Mouse (Mus musculus) granulocyte monocyte progenitor cell, adult 5-6 weeks (primary cell): ENCODE data around the gene Hist4h4. TPM values are rescaled to one million over a fixed set of nuclear protein-coding genes. Genes with fewer than 3 reads are reported as not detected.

Experiments used
- ATAC-seq: replicated peaks from 2 replicates; pipeline ENCODE4 v1.8.0; 2016; ENCODE audit warnings: mild to moderate bottlenecking, moderate TSS enrichment, inconsistent platforms; ENCODE audit not compliant: poor library complexity, severe bottlenecking
- total RNA-seq, 2 experiments: library from RNA; stranded (forward) in 1 of 2; stranded (reverse) in 1 of 2; fragments of 200-712, 200-1000 nt in 1 of 2; fragments of >200 nt in 1 of 2; fragmentation: Nextera tagmentation in 1 of 2; gene quantifications; 2 replicates each; pipeline ENCODE4 v1.2.3; 2014 to 2017

Gene Hist4h4
- 7.0 and 20.7 TPM in 2 replicates for total RNA-seq (2014; fragmentation: Nextera tagmentation)
- 46.7 and 58.9 TPM in 2 replicates for total RNA-seq (2017)

DNA sequence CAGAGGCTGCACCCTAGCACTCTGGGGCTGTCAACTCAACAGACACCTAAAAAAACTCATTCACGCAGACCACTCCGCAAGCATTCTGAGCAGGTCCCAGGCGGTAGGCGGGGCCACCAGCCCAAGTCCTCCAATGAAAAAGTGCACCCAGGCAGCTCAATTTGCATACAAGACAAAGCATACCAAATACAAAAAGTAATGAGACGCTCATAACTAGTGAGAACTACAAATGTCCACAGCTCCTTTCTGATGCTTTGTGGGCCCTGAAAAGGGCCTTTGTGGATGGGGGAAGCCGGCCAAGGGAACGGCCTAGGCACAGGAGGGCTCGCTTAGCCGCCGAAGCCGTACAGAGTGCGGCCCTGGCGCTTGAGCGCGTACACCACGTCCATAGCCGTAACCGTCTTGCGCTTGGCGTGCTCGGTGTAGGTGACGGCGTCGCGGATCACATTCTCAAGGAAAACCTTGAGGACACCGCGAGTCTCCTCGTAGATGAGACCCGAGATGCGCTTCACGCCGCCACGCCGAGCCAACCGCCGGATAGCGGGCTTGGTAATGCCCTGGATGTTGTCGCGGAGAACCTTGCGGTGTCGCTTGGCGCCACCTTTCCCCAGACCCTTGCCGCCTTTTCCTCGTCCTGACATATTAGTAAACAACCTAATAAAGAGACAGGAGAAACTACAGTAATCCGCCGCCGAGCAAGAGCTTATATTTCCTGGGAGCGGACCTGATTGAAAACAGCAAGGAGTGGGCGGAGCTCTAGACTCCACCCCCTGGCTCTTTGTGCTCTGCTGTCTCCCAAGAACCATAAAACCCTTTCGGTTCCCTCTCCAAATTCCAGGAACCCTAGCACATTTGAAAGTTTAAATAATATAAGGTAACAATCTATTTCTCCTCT, at the start of gene Hist4h4:
TSS of gene Hist4h4 (minus strand) at position 677 of the 895 bp plus-strand sequence.
- ATAC-seq: peak; percentile 46

DNA sequence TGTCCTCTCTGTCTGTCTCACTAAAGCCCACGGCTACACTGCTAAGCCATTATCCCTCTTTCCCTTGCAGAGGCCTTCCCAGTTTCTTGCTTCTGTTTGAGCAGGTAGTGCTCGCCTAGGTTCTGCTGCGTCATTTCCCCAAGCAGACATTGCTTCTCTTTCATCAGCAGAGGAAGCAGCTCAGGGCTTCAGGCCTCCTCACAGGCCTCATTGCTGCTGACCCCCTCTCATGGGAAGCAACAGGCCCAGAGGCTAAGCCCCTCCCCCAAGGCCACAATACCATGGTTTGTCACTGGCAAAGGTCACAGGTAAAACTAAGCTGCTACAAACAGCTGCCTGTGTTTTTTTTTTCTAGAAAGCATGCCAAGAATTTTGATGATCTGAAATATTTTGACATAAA, 48.5 kb upstream of the Hist4h4 start:
- peak; percentile 42 for ATAC-seq

DNA sequence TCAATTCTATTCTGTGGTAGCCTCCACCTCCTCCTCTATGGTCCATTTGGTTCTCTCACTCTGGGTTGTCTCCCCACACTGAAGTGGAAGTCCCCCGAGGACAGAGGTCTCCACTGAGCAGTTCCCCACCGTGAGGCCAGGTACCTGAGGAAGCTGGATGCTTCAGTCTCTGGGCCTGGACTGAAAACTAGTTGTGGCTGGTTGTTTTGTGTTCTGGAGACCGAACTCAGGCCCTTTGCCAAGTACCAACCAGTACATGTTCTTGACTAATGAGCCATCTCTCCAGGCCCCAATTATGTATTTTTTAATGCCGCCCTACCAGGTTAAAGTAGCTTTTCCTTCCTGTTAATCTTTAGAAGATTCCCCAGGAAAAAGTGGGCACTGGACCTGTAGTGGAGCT, 48.1 kb upstream of the Hist4h4 start:
- ATAC-seq: no peak

- ATAC-seq: peak; percentile 25
Observed at GRCm38 (mm10) chr6:136850267-136850666, 46.1 kb upstream of the Hist4h4 start.

GRCm38 (mm10) chr6:136848971-136849370, 44.8 kb upstream of the Hist4h4 start:
- peak; percentile 31; the same call in 1 of the 2 replicates for ATAC-seq

- no peak for ATAC-seq
Observed at GRCm38 (mm10) chr6:136848399-136848798, 44.2 kb upstream of the Hist4h4 start.

- ATAC-seq: peak; percentile 81
Observed at GRCm38 (mm10) chr6:136847790-136848189, 43.6 kb upstream of the Hist4h4 start.

DNA sequence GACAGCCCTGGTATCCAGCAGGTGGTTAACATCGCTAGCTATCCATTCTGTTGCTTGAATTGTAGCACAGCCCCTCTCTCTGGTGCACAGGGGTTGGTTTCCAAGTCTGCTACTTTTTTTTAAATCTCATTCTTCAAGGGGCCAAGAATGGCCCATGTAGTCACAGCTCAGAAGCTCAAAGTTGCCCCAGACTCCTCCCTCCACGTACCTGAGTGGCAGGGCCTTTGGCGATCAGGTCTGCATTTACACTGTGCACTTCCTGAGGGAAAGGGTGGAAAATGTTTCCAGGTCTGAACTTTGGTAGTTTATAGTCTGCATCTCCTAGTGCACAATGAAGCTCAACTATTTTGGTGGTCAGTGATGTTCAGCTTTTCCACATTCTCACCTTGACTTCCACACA, 43.1 kb upstream of the Hist4h4 start:
- no peak for ATAC-seq

GRCm38 (mm10) chr6:136845706-136846480, 41.7 kb upstream of the Hist4h4 start:
- no peak for ATAC-seq

DNA sequence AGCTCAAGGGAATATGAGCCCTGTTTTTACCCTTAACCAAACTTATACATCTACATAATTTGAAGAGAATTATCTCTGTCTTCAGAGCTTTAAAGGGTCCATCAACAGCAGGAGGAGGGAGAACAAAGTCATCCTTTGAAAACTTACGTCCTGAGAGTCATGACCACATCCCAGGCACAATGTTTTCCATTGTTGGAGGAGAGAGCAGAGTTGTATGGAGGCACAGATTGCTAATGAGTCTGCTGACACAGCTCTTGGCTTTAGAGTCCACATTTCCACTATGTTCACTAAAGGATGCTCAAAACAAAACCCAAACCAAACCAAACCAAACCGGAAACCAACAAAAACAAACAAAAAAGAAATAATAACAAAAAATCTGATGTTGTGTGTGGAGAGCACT, 40.7 kb upstream of the Hist4h4 start:
- no peak for ATAC-seq

DNA sequence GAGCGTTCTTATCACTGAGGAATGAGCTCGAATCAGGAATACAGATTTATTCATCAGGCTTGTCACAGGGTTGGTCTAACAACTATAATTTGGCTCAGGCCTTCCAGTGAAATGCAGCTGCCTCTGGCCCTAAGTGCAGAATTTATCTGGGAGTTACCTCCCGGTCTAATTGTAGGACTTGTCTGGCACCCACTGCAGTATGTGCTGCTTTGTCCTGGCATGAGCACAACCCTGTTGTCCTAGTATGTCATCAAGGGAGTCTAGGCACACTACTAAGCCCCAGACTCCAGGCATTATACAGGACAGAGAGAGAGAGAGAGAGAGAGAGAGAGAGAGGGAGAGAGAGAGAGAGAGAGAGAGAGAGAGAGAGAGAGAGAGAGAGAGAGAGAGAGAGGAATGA, 33.1 kb upstream of the Hist4h4 start:
- no peak for ATAC-seq

GRCm38 (mm10) chr6:136835352-136835751, 31.1 kb upstream of the Hist4h4 start, which contains the start of gene Smco3:
TSS of gene Smco3 (minus strand) at chr6:136835452.
- no peak for ATAC-seq

DNA sequence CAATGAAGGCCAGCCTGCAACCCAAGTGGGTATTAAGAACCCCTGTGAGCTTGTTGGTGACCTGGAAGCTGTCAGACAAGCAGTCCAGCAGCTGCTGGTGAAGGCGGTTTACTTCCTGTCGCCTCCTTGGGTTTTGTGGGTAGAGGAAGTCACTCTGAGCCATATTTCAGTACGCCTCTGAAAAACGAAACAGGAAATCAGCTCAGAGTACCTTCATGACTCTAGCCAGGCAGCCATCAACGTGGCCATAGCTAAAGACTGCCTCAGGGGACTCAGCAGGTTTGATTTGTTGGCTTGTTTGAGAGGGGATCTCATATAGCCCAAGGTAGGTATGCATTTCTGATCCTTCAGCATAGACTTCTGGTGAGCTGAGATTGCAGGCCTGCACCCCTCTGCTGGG, 27.5 kb upstream of the Hist4h4 start:
- ATAC-seq: peak; percentile 47

DNA sequence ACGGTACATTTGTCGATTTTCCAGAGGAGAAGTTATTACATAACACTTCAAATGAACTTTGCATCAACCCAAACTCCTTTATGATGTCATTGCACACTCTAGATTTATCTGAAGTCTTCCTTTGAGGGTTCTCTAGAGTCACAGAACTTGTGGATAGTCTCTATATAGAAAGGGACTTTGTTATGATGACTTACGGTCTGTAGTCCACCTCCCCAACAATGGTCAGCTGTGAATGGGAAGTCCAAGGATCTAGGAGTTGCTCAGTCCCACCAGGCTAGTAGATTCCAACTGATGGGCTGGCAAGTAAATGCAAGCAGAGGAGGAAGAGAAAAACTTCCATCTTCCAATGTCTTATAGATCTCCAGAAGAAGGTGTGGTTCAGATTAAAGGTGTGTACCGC, 24.5 kb upstream of the Hist4h4 start:
- no peak for ATAC-seq

DNA sequence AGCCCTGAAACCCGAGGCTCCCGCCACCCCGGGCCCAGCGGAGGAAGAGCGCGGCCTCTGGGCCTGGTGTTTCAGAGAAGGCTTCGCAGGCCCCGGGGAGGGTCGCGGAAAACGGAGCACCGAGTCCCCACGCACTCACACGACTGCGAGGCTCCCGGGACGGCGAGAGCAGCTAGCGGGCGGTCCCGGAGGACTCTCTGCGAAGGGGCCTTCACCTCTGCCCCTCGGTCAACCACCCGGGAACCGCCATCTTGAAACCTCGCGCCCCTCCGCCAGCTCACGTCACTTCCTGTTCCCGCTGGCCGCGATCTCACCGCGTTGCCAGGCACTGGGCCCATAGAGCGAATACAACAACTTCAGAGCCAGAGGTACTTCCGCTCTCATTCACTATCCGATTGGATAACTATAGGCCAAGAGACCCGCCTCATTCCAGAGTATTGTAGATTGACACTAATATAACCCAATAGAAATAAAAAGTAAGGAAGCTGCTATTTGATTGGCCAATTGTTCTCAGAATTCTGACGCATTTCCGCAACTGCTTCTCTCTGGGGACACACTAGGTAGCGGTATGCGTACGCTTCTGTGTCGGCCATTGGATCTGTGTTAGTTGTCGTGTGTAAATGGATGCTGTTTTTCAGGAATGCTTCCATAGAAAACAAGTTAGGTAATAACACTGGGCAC, 23.8 kb upstream of the Hist4h4 start, which contains the start of gene Wbp11:
TSS of gene Wbp11 (minus strand) at position 353 of the 681 bp plus-strand sequence.
- ATAC-seq: peak; percentile 91

GRCm38 (mm10) chr6:136827516-136827880, 23.3 kb upstream of the Hist4h4 start, which contains the start of gene BC049715:
TSS of gene BC049715 (plus strand) at chr6:136827626.
- ATAC-seq: no peak

DNA sequence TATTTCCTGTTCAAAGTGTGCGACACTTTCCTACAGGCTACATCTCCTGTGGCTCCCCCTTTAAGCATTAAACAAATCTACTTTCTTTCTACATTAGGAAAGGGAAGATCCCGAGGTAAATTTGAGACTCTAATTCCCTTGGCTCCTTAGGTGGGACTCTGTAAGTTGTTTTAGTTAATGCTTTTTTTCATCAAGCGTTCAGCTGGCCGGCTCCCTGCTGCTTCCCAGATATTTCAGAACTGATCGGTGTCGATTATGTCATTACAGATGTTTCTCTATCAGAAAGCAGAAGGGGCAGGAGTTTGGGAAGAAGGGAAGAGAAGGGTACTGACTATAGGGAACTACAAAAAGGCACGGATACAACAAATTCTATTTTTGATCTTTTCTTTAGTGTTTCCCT, 22.9 kb upstream of the Hist4h4 start:
- ATAC-seq: peak; percentile 1; the same call in 1 of the 2 replicates

DNA sequence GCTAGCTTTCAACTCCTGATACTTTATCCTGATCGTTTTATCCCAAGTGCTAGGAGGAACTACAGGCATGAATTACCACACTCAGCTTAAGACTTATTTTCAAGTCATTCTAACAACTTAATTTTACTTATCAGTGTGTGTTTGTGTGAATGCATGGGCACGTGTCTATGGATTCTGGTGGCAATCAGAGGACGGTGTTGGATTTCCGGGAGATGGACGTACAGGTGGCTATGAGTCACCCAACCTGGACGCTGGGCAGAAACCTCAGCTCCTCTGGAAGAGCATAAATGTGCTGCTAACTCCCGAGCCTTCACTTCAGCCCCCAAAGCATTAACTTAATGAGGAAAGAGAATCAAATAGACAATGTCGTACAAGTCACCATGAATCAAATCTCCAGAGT, 20.8 kb upstream of the Hist4h4 start:
- no peak for ATAC-seq

DNA sequence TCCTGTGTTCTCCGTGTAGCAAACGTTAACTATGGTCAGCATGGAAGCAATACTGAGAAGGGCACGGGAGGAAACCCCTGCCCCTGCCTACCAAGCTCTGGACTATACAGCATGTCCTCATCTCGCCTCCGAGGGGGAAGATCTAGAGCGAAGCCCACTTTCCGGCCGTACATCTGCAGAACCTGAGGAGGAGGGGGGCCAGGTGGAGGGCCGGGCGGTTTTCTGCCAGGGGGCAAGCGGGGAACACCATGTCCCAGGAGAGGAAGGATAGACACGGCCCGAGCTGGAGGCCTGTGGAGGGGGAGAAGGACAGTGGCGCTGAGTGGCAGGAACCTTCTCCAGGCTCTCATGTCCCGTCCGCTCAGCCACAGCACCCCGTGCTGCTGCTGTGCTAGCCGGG, 16.9 kb upstream of the Hist4h4 start:
- ATAC-seq: no peak

DNA sequence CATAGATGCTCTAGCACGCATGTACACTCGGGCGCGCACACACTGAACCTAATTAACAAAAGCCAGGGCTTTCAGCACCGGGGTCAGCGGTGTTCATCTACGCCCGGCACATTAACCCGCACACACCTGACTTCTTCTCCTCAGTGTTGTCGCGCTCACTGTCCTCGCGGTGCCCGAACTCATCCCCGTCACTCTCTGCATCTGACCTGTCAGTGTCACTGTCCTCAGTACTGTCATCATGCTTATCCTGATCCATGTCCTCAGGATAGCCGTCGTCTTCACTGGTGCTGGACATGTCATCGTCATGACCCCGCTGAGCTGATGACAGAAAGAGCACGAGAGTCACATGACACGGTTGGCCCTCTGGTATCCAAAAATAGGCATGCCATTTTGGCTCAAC, 16.2 kb upstream of the Hist4h4 start:
- no peak for ATAC-seq
